Mouse (Mus musculus) embryonic facial prominence, embryonic 12.5 days (tissue): ENCODE results near the gene Lgalsl. TPM values are rescaled to one million over a fixed set of nuclear protein-coding genes. Genes with fewer than 3 reads are reported as not detected.

Source experiments
- ATAC-seq: fragments of 200-750 bp; cut with Nextera tagmentation; 2 replicates; pipeline ENCODE4 v1.8.0; 2017; ENCODE audit not compliant: insufficient number of reproducible peaks, insufficient read depth, low FRiP score, low TSS enrichment
- H3K27ac ChIP-seq: fragments of 300-500 bp; sonication (generic); 2 replicates; pipeline ENCODE4 v1.5.1; 2016; ENCODE audit warnings: mild to moderate bottlenecking
- H3K27me3 ChIP-seq: fragments of 300-500 bp; sonication (generic); 2 replicates; pipeline ENCODE4 v1.6.1; 2016; ENCODE audit warnings: mild to moderate bottlenecking, moderate library complexity
- H3K36me3 ChIP-seq: fragments of 300-500 bp; sonication (generic); 2 replicates; pipeline ENCODE4 v1.6.1; 2016; ENCODE audit warnings: mild to moderate bottlenecking
- H3K4me1 ChIP-seq: fragments of 300-500 bp; sonication (generic); 2 replicates; pipeline ENCODE4 v1.6.1; 2016
- H3K4me2 ChIP-seq: fragments of 300-500 bp; sonication (generic); replicated peaks from 2 replicates; pipeline ENCODE4 v1.6.1; 2016; ENCODE audit warnings: mild to moderate bottlenecking, moderate library complexity
- H3K4me3 ChIP-seq: fragments of 300-500 bp; sonication (generic); 2 replicates; pipeline ENCODE4 v1.5.1; 2016; ENCODE audit warnings: mild to moderate bottlenecking
- H3K9ac ChIP-seq: fragments of 300-500 bp; sonication (generic); 2 replicates; pipeline ENCODE4 v1.6.1; 2016; ENCODE audit warnings: mild to moderate bottlenecking, moderate library complexity
- H3K9me3 ChIP-seq: fragments of 300-500 bp; sonication (generic); 2 replicates; pipeline ENCODE4 v1.6.1; 2016; ENCODE audit warnings: mild to moderate bottlenecking, moderate library complexity
- WGBS: fragments of 180-500 bp; shearing (Covaris S2); methylation state at CpG from one replicate; pipeline ENCODE4 v1.1.7; 2016; 5-methylcytosine and 5-hydroxymethylcytosine counted together
- polyA plus RNA-seq: library from polyadenylated mRNA; unstranded; fragments of >200 nt; fragmentation: Nextera tagmentation; extraction: Ambion mirVana; gene quantifications from 2 replicates; pipeline ENCODE4 v1.2.1, GENCODE M21; 2016

The Lgalsl gene
- polyA plus RNA-seq, 1 experiment from 2014 or later = 44.6 TPM

GRCm38 (mm10) chr11:20793676-20794075 lies 37.2 kb downstream of the Lgalsl start:
- no peak overlapping the region for H3K4me3 ChIP-seq
- H3K9me3 ChIP-seq = no peaks in the 10 kb centered on the region
- H3K4me1 ChIP-seq = no peaks in the 10 kb centered on the region
- ATAC-seq = no peak
- H3K36me3 ChIP-seq = no peaks in the 10 kb centered on the region
- H3K27me3 ChIP-seq = no peaks in the 10 kb centered on the region
- WGBS = 55% methylated on average over 4 of the region's 4 CpGs
- no peak overlapping the region for H3K4me2 ChIP-seq
- H3K9ac ChIP-seq = no peak overlapping the region
- H3K27ac ChIP-seq = no peak overlapping the region

GRCm38 (mm10) chr11:20792667-20793066 lies 38.2 kb downstream of the Lgalsl start:
- no peaks in the 10 kb centered on the region for H3K27me3 ChIP-seq
- WGBS = 78% methylated on average over 3 of the region's 3 CpGs
- no peak for ATAC-seq

GRCm38 (mm10) chr11:20791334-20791733 lies 39.5 kb downstream of the Lgalsl start:
- no peak for ATAC-seq
- 77% methylated on average over 2 of the region's 2 CpGs for WGBS
- H3K27me3 ChIP-seq = no peaks in the 10 kb centered on the region

More at GRCm38 (mm10) chr11:20792667-20793066, 38.2 kb downstream of the Lgalsl start:
- Histone ChIP-seq H3K4me1 (no peaks in the 10 kb centered on the region), H3K36me3 (no peaks in the 10 kb centered on the region), H3K9ac (no peak overlapping the region), H3K4me2 (no peak overlapping the region), H3K27ac (no peak overlapping the region), H3K9me3 (no peaks in the 10 kb centered on the region), H3K4me3 (no peak overlapping the region)

GRCm38 (mm10) chr11:20789015-20789414 lies 41.8 kb downstream of the Lgalsl start:
- no peak overlapping the region for H3K4me3 ChIP-seq
- H3K4me2 ChIP-seq = no peak overlapping the region
- H3K27ac ChIP-seq = no peak overlapping the region
- ATAC-seq = no peak
- no peaks in the 10 kb centered on the region for H3K4me1 ChIP-seq
- H3K9ac ChIP-seq = no peak overlapping the region
- 61% methylated on average over 1 of the region's 1 CpGs for WGBS
- no peaks in the 10 kb centered on the region for H3K27me3 ChIP-seq
- H3K36me3 ChIP-seq = no peaks in the 10 kb centered on the region
- H3K9me3 ChIP-seq = no peaks in the 10 kb centered on the region

More at GRCm38 (mm10) chr11:20791334-20791733, 39.5 kb downstream of the Lgalsl start:
- Histone ChIP-seq H3K4me1 (no peaks in the 10 kb centered on the region), H3K4me2 (no peak overlapping the region), H3K9me3 (no peaks in the 10 kb centered on the region), H3K9ac (no peak overlapping the region), H3K27ac (no peak overlapping the region), H3K4me3 (no peak overlapping the region), H3K36me3 (no peaks in the 10 kb centered on the region)

GRCm38 (mm10) chr11:20788070-20788469 lies 42.8 kb downstream of the Lgalsl start:
- no peak overlapping the region for H3K27ac ChIP-seq
- H3K36me3 ChIP-seq = no peaks in the 10 kb centered on the region
- ATAC-seq = no peak
- 63% methylated on average over 3 of the region's 3 CpGs for WGBS
- H3K27me3 ChIP-seq = no peaks in the 10 kb centered on the region
- no peak overlapping the region for H3K4me3 ChIP-seq
- H3K4me2 ChIP-seq = no peak overlapping the region
- no peaks in the 10 kb centered on the region for H3K9me3 ChIP-seq
- H3K4me1 ChIP-seq = no peaks in the 10 kb centered on the region
- H3K9ac ChIP-seq = no peak overlapping the region

GRCm38 (mm10) chr11:20786191-20786590 lies 44.7 kb downstream of the Lgalsl start:
- Histone ChIP-seq H3K27me3 (no peaks in the 10 kb centered on the region), H3K9ac (no peak overlapping the region), H3K4me2 (no peak overlapping the region), H3K4me3 (no peak overlapping the region), H3K4me1 (no peaks in the 10 kb centered on the region), H3K36me3 (no peaks in the 10 kb centered on the region), H3K27ac (no peak overlapping the region), H3K9me3 (no peaks in the 10 kb centered on the region)
- WGBS = 74% methylated on average over 2 of the region's 2 CpGs
- no peak for ATAC-seq

GRCm38 (mm10) chr11:20785186-20785585 lies 45.7 kb downstream of the Lgalsl start:
- WGBS = 77% methylated on average over 1 of the region's 1 CpGs
- Histone ChIP-seq H3K4me3 (no peak overlapping the region), H3K4me1 (no peaks in the 10 kb centered on the region), H3K4me2 (no peak overlapping the region), H3K9me3 (no peaks in the 10 kb centered on the region), H3K9ac (no peak overlapping the region), H3K27ac (no peak overlapping the region), H3K27me3 (no peaks in the 10 kb centered on the region), H3K36me3 (no peaks in the 10 kb centered on the region)
- no peak for ATAC-seq

- no peak for ATAC-seq
- Histone ChIP-seq H3K4me1 (no peaks in the 10 kb centered on the region), H3K4me3 (no peak overlapping the region), H3K27ac (no peak overlapping the region), H3K4me2 (no peak overlapping the region), H3K9me3 (no peaks in the 10 kb centered on the region), H3K36me3 (no peaks in the 10 kb centered on the region), H3K27me3 (no peaks in the 10 kb centered on the region), H3K9ac (no peak overlapping the region)
- WGBS = 83% methylated on average over 6 of the region's 6 CpGs
These were observed 46.1 kb downstream of the Lgalsl start for GRCm38 (mm10) chr11:20784776-20785175.

- no peak overlapping the region for H3K9ac ChIP-seq
- H3K27me3 ChIP-seq = no peaks in the 10 kb centered on the region
- no peak for ATAC-seq
- no peaks in the 10 kb centered on the region for H3K4me1 ChIP-seq
- no peak overlapping the region for H3K4me3 ChIP-seq
- no peak overlapping the region for H3K4me2 ChIP-seq
- no peak overlapping the region for H3K27ac ChIP-seq
- H3K36me3 ChIP-seq = no peaks in the 10 kb centered on the region
- H3K9me3 ChIP-seq = no peaks in the 10 kb centered on the region
- WGBS = 97% methylated on average over 1 of the region's 1 CpGs
These were observed 47.4 kb downstream of the Lgalsl start for GRCm38 (mm10) chr11:20783467-20783866.

- no peak overlapping the region for H3K27ac ChIP-seq
- WGBS = 58% methylated on average over 2 of the region's 2 CpGs
- no peak overlapping the region for H3K4me3 ChIP-seq
- no peak for ATAC-seq
- H3K36me3 ChIP-seq = no peaks in the 10 kb centered on the region
- no peaks in the 10 kb centered on the region for H3K9me3 ChIP-seq
- H3K4me1 ChIP-seq = no peaks in the 10 kb centered on the region
- no peaks in the 10 kb centered on the region for H3K27me3 ChIP-seq
- H3K9ac ChIP-seq = no peak overlapping the region
- H3K4me2 ChIP-seq = no peak overlapping the region
These were observed 48.2 kb downstream of the Lgalsl start for GRCm38 (mm10) chr11:20782620-20783019.

- no peak for ATAC-seq
- H3K9ac ChIP-seq = no peak overlapping the region
These were observed 50.5 kb downstream of the Lgalsl start for GRCm38 (mm10) chr11:20780312-20780711.

GRCm38 (mm10) chr11:20778861-20779563 lies 51.8 kb downstream of the Lgalsl start:
- no peaks in the 10 kb centered on the region for H3K27me3 ChIP-seq
- no peaks in the 10 kb centered on the region for H3K4me1 ChIP-seq
- H3K27ac ChIP-seq = no peak overlapping the region
- no peak overlapping the region for H3K9ac ChIP-seq
- 83% methylated on average over 3 of the region's 3 CpGs for WGBS
- H3K9me3 ChIP-seq = no peaks in the 10 kb centered on the region
- ATAC-seq = no peak
- H3K4me2 ChIP-seq = no peak overlapping the region
- H3K4me3 ChIP-seq = no peak overlapping the region
- H3K36me3 ChIP-seq = no peaks in the 10 kb centered on the region

More at GRCm38 (mm10) chr11:20780312-20780711, 50.5 kb downstream of the Lgalsl start:
- WGBS = 84% methylated on average over 4 of the region's 4 CpGs
- H3K4me2 ChIP-seq = no peak overlapping the region
- H3K36me3 ChIP-seq = no peaks in the 10 kb centered on the region
- no peaks in the 10 kb centered on the region for H3K27me3 ChIP-seq
- H3K9me3 ChIP-seq = no peaks in the 10 kb centered on the region
- H3K4me1 ChIP-seq = no peaks in the 10 kb centered on the region
- H3K27ac ChIP-seq = no peak overlapping the region
- no peak overlapping the region for H3K4me3 ChIP-seq
